ENCODE assay signal across 8 mouse cellular contexts in genomic region chr1:86178462-86179253, GRCm38 (mm10). TPM values are rescaled to one million over a fixed set of nuclear protein-coding genes. Genes with fewer than 3 reads are reported as not detected.
DNase-seq lines count a peak whose midpoint lies in the region; ATAC-seq lines count a peak whose summit lies in the region.

No protein-coding gene starts in this region.

- H3K27me3 ChIP-seq in hindbrain, embryonic 10.5 days (ENCODE audit: insufficient read depth, poor library complexity, severe bottlenecking) = no peaks in the 10 kb centered on the region
- H3K27me3 ChIP-seq in lung, embryonic 16.5 days (ENCODE audit: control insufficient read depth, insufficient read depth, low read depth, low read length) = no peaks in the 10 kb centered on the region

- H3K4me3 ChIP-seq in hindbrain, embryonic 10.5 days = no peak overlapping the region
- H3K4me3 ChIP-seq in lung, embryonic 16.5 days (ENCODE audit: low read length) = no peak overlapping the region

- H3K36me3 ChIP-seq in hindbrain, embryonic 10.5 days = peaks cover 67% of the 10 kb centered on the region
- H3K36me3 ChIP-seq in lung, embryonic 16.5 days (ENCODE audit: control insufficient read depth, insufficient read depth, low read length) = peaks cover 10% of the 10 kb centered on the region

- 52% methylated on average over 7 of the region's 7 CpGs for WGBS in hindbrain, embryonic 10.5 days
- WGBS in lung, embryonic 16.5 days = 40% methylated on average over 7 of the region's 7 CpGs

- H3K9ac ChIP-seq in lung, embryonic 16.5 days (ENCODE audit: low read length) = no peak overlapping the region

- no peak overlapping the region for H3K27ac ChIP-seq in hindbrain, embryonic 10.5 days
- H3K27ac ChIP-seq in lung, embryonic 16.5 days (ENCODE audit: low read length) = no peak overlapping the region

- peak; percentile 87 for ATAC-seq in frontal cortex, adult (ENCODE audit: low TSS enrichment)
- peak; percentile 59 for ATAC-seq in lung, embryonic 16.5 days (ENCODE audit: low read depth)

- H3K9me3 ChIP-seq in hindbrain, embryonic 10.5 days = no peaks in the 10 kb centered on the region
- H3K9me3 ChIP-seq in lung, embryonic 16.5 days (ENCODE audit: control insufficient read depth, low read length) = no peaks in the 10 kb centered on the region

- DNase-seq in MEL-GATA-1-ER (ENCODE audit: extremely low read depth, low read depth) = peak; percentile 65
- DNase-seq in cerebellum, adult 8-10 months = peak; percentile 88
- DNase-seq in hindbrain, embryonic 10.5 days (ENCODE audit: low spot score) = peak; percentile 80
- peak; percentile 68 for DNase-seq in layer of hippocampus, adult 9-10 months (ENCODE audit: low spot score)
- DNase-seq in ovary, postnatal 36 days (ENCODE audit: low spot score) = peak; percentile 70
- DNase-seq in thymus, postnatal 14 days = peak; percentile 84

- H3K4me1 ChIP-seq in hindbrain, embryonic 10.5 days (replicated peaks) = no peaks in the 10 kb centered on the region
- H3K4me1 ChIP-seq in lung, embryonic 16.5 days (replicated peaks; ENCODE audit: control insufficient read depth, insufficient read depth, low read length) = no peaks in the 10 kb centered on the region

- no peak overlapping the region for H3K4me2 ChIP-seq in lung, embryonic 16.5 days (ENCODE audit: low read depth, low read length)

RNA-seq across cellular contexts. Expression of gene Armc9, which starts 24.1 kb away (rescaled TPM):
- 38.7 and 39.3 TPM in 2 replicates for polyA plus RNA-seq in hindbrain, embryonic 10.5 days (2016; fragmentation: Nextera tagmentation; extraction: Ambion mirVana)
- polyA plus RNA-seq in lung, embryonic 16.5 days (2015; fragmentation: Nextera tagmentation; extraction: Ambion mirVana) = 19.0 and 20.5 TPM in 2 replicates

RNA-seq across cellular contexts. Expression of gene Gm21972, which starts 45.2 kb away (rescaled TPM):
- not detected in 2 replicates for polyA plus RNA-seq in hindbrain, embryonic 10.5 days (2016; fragmentation: Nextera tagmentation; extraction: Ambion mirVana)
- polyA plus RNA-seq in lung, embryonic 16.5 days (2015; fragmentation: Nextera tagmentation; extraction: Ambion mirVana) = not detected in 2 replicates
